Mouse (Mus musculus): ENCODE measurements around the gene Dnm3. TPM values are rescaled to one million over a fixed set of nuclear protein-coding genes. Genes with fewer than 3 reads are reported as not detected.

Dnm3 gene
- total RNA-seq, 2 experiments from 2014 or later, result 101 to 106 TPM

- no peak for DNase-seq (ENCODE audit: low spot score in 2 of 2)
These were observed 439.4 kb downstream of the Dnm3 start for GRCm38 (mm10) chr1:162038431-162038830.

GRCm38 (mm10) chr1:162037968-162038421, 439.8 kb downstream of the Dnm3 start:
- peak; percentile 12 to 24 for DNase-seq (ENCODE audit: low spot score in 2 of 2)

GRCm38 (mm10) chr1:162037185-162037765, 440.6 kb downstream of the Dnm3 start:
- DNase-seq (ENCODE audit: low spot score in 2 of 2), result no peak

- no peak for DNase-seq (ENCODE audit: low spot score in 2 of 2)
These were observed 441.4 kb downstream of the Dnm3 start for GRCm38 (mm10) chr1:162036461-162036835.

- no peak for DNase-seq (ENCODE audit: low spot score in 2 of 2)
These were observed 441.9 kb downstream of the Dnm3 start for GRCm38 (mm10) chr1:162035800-162036460.

- no peak for DNase-seq (ENCODE audit: low spot score in 2 of 2)
These were observed 454.1 kb downstream of the Dnm3 start for GRCm38 (mm10) chr1:162023681-162024270.

GRCm38 (mm10) chr1:162020766-162021165, 457.1 kb downstream of the Dnm3 start:
- DNase-seq (ENCODE audit: low spot score in 2 of 2), result no peak

- DNase-seq (ENCODE audit: low spot score in 2 of 2), result no peak
These were observed 457.5 kb downstream of the Dnm3 start for GRCm38 (mm10) chr1:162020303-162020731.

GRCm38 (mm10) chr1:162018601-162018977, 459.2 kb downstream of the Dnm3 start:
- DNase-seq (ENCODE audit: low spot score in 2 of 2), result no peak

GRCm38 (mm10) chr1:162017975-162018600, 459.7 kb downstream of the Dnm3 start:
- DNase-seq (ENCODE audit: low spot score in 2 of 2), result no peak

- no peak for DNase-seq (ENCODE audit: low spot score in 2 of 2)
These were observed 460.9 kb downstream of the Dnm3 start for GRCm38 (mm10) chr1:162016982-162017381.

- no peak for DNase-seq (ENCODE audit: low spot score in 2 of 2)
These were observed 462.5 kb downstream of the Dnm3 start for GRCm38 (mm10) chr1:162015247-162015862.

GRCm38 (mm10) chr1:162013561-162013960, 464.3 kb downstream of the Dnm3 start:
- no peak for DNase-seq (ENCODE audit: low spot score in 2 of 2)

- no peak for DNase-seq (ENCODE audit: low spot score in 2 of 2)
These were observed 466.1 kb downstream of the Dnm3 start for GRCm38 (mm10) chr1:162011523-162012245.

- DNase-seq (ENCODE audit: low spot score in 2 of 2), result no peak
These were observed 468.7 kb downstream of the Dnm3 start for GRCm38 (mm10) chr1:162009086-162009485.

- DNase-seq (ENCODE audit: low spot score in 2 of 2), result no peak
These were observed 469.2 kb downstream of the Dnm3 start for GRCm38 (mm10) chr1:162008631-162009067.

- no peak for DNase-seq (ENCODE audit: low spot score in 2 of 2)
These were observed 469.6 kb downstream of the Dnm3 start for GRCm38 (mm10) chr1:162008208-162008607.

GRCm38 (mm10) chr1:162006109-162006508, 471.7 kb downstream of the Dnm3 start:
- no peak for DNase-seq (ENCODE audit: low spot score in 2 of 2)

GRCm38 (mm10) chr1:162004821-162005770, 472.7 kb downstream of the Dnm3 start:
- no peak for DNase-seq (ENCODE audit: low spot score in 2 of 2)

- no peak for DNase-seq (ENCODE audit: low spot score in 2 of 2)
These were observed 473.4 kb downstream of the Dnm3 start for GRCm38 (mm10) chr1:162004518-162004780.

Data from left cerebral cortex, adult 18-20 months (tissue).